Comparison of ENCODE assay signal across 9 mouse cellular contexts in genomic region chr14:27228941-27229371, GRCm38 (mm10).
A peak's percentile ranks its signal among the peaks of the same experiment; 100 is the strongest.
DNase-seq lines count a peak whose midpoint lies in the region; ATAC-seq and TF ChIP-seq lines count a peak whose summit lies in the region.
"Had no signal": no experiment of that assay in that cellular context is flagged by ENCODE, and none has a peak within 500 bp of the region (broad histone marks: within the 10 kb centered on the region; RNA-seq: fewer than 3 reads in every experiment).

No protein-coding gene starts in this region.

- H3K4me1 ChIP-seq in forebrain, embryonic 11.5 days (replicated peaks; ENCODE audit: control insufficient read depth, insufficient read depth, low read length): peaks cover 10% of the 10 kb centered on the region; the same call in 1 of the 2 replicates

- ATAC-seq in forebrain, embryonic 11.5 days (replicated peaks; ENCODE audit: low FRiP score): no peak

- intact Hi-C loops in gastrocnemius, adult 2 months (cut with DNase I): no loop called here
- intact Hi-C loops in left cerebral cortex, postnatal 25 days (cut with DNase I): loop anchor here (1.0 kb wide), 1 partner anchor 40 kb away; no protein-coding TSS in a partner anchor

- no peak for TF ChIP-seq CTCF in gastrocnemius, adult 2 months (IDR thresholded peaks at IDR 0.05)

- H3K27ac ChIP-seq in gastrocnemius, adult 2 months: peak overlapping the region; percentile 84
- H3K27ac ChIP-seq in forebrain, embryonic 11.5 days (ENCODE audit: low read depth, low read length): no peak overlapping the region
- H3K27ac ChIP-seq: macrophage had no signal

- no peaks in the 10 kb centered on the region for H3K9me3 ChIP-seq in forebrain, embryonic 11.5 days (ENCODE audit: control insufficient read depth, low read length)

- no peak for DNase-seq in gastrocnemius, adult 2 months
- no peak for DNase-seq in gastrocnemius, postnatal 10 days
- DNase-seq in layer of hippocampus, adult 8-10 months (ENCODE audit: low spot score in 2 of 2): peak; percentile 23 to 24
- no peak for DNase-seq in layer of hippocampus, postnatal 25 days (ENCODE audit: extremely low spot score in 1 of 2, low spot score in 1 of 2)
- peak; percentile 57 to 95 for DNase-seq in left cerebral cortex, postnatal 25 days (ENCODE audit: low spot score in 2 of 2)
- peak; percentile 40 to 50 for DNase-seq in thymus, postnatal 10 days (ENCODE audit: low spot score in 2 of 2)
- no peak for DNase-seq in forebrain, embryonic 11.5 days (ENCODE audit: low spot score)
- no peak for DNase-seq in lung, postnatal 4 days

- WGBS in forebrain, embryonic 11.5 days: 79% methylated on average over 5 of the region's 5 CpGs

- H3K4me3 ChIP-seq in gastrocnemius, adult 2 months: no peak overlapping the region
- no peak overlapping the region for H3K4me3 ChIP-seq in forebrain, embryonic 11.5 days (ENCODE audit: low read depth, low read length)

- no peaks in the 10 kb centered on the region for H3K36me3 ChIP-seq in forebrain, embryonic 11.5 days (ENCODE audit: control insufficient read depth, insufficient read depth, low read length)

- H3K27me3 ChIP-seq in forebrain, embryonic 11.5 days (ENCODE audit: control insufficient read depth, insufficient read depth, low read length): no peaks in the 10 kb centered on the region

- H3K9ac ChIP-seq in forebrain, embryonic 11.5 days (ENCODE audit: low read length): no peak overlapping the region

- no peak overlapping the region for H3K4me2 ChIP-seq in forebrain, embryonic 11.5 days (ENCODE audit: low read depth, low read length, severe bottlenecking)

Comparison
In these comparisons a context has a peak if more than half of its experiments do, and no peak if none do; other contexts are left out.
1. DNase-seq: peak in layer of hippocampus, adult 8-10 months (2 of 2), left cerebral cortex, postnatal 25 days (2 of 2) and thymus, postnatal 10 days (2 of 2); none in gastrocnemius, adult 2 months (single experiment), gastrocnemius, postnatal 10 days (single experiment), layer of hippocampus, postnatal 25 days (0 of 2), forebrain, embryonic 11.5 days (single experiment) and lung, postnatal 4 days (0 of 2).